16 mouse cellular contexts compared by ENCODE assay signal in the genomic region with DNA sequence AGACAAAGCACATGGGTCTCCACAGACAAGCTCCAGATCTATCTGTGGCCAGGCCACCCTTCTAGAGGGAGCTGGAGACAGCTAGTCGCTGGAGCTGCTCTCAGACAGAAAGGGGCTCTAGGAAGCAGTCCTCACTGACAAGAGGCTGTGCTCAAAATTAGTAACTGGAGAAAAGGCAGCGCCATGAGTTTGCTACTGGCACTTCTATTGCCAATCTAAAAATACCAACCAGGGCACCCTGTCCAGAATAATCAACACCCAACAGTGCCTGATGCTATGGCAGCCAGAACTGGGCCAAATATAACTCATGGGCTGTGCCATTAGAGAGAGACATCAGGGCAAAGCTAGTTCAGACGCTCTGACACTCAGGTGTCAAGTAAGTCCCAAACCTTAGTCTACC. TPM values are rescaled to one million over a fixed set of nuclear protein-coding genes. Genes with fewer than 3 reads are reported as not detected.
DNase-seq lines count a peak whose midpoint lies in the region; ATAC-seq and TF ChIP-seq lines count a peak whose summit lies in the region.
"Had no signal": no experiment of that assay in that cellular context is flagged by ENCODE, and none has a peak within 500 bp of the region (broad histone marks: within the 10 kb centered on the region; RNA-seq: fewer than 3 reads in every experiment).

No protein-coding gene starts in this region.

- H3K27me3 ChIP-seq in myocyte (ENCODE audit: control insufficient read depth, insufficient read depth, insufficient read length) = no peaks in the 10 kb centered on the region
- H3K27me3 ChIP-seq in midbrain, embryonic 15.5 days (replicated peaks) = no peaks in the 10 kb centered on the region
- H3K27me3 ChIP-seq: CH12.LX; embryonic facial prominence, embryonic 12.5 days; liver, embryonic 12.5 days; midbrain, embryonic 12.5 days; neural tube, embryonic 12.5 days; Patski had no signal

- no peak for ATAC-seq in midbrain, embryonic 15.5 days (replicated peaks)
- ATAC-seq: liver, embryonic 12.5 days; Patski had no signal

- H3ac ChIP-seq in myocyte (ENCODE audit: control insufficient read depth, insufficient read length) = no peak overlapping the region

- no peak overlapping the region for H3K27ac ChIP-seq in midbrain, embryonic 15.5 days
- H3K27ac ChIP-seq: embryonic facial prominence, embryonic 12.5 days; forebrain, embryonic 10.5 days; liver, embryonic 12.5 days; midbrain, embryonic 12.5 days; neural tube, embryonic 12.5 days had no signal

- no peak overlapping the region for H3K9ac ChIP-seq in midbrain, embryonic 15.5 days
- H3K9ac ChIP-seq: embryonic facial prominence, embryonic 12.5 days; liver, embryonic 12.5 days; midbrain, embryonic 12.5 days; neural tube, embryonic 12.5 days had no signal

- DNase-seq in heart, adult 11 months = peak; percentile 97
- no peak for DNase-seq in heart, postnatal 25 days (ENCODE audit: low spot score)
- DNase-seq in gastrocnemius, postnatal 14 days = peak; percentile 23
- DNase-seq in heart, adult 9 months (ENCODE audit: low spot score in 2 of 2) = peak; percentile 75 to 77
- no peak for DNase-seq in layer of hippocampus, adult 11-12 months (ENCODE audit: low spot score)
- DNase-seq: kidney, postnatal 10 days; retina, postnatal 1 day had no signal

- peaks cover 43% of the 10 kb centered on the region for H3K36me3 ChIP-seq in myocyte (ENCODE audit: control insufficient read depth, insufficient read depth)
- peaks cover 48% of the 10 kb centered on the region for H3K36me3 ChIP-seq in midbrain, embryonic 15.5 days (replicated peaks)

- peaks cover 17% of the 10 kb centered on the region for H3K79me2 ChIP-seq in myocyte (ENCODE audit: control insufficient read depth, insufficient read depth)

- intact Hi-C loops in heart, postnatal 25 days (cut with DNase I) = no loop called here
- intact Hi-C loops in gastrocnemius, postnatal 14 days (cut with DNase I; ENCODE audit: low total_unique reads) = no loop called here

- H3K4me3 ChIP-seq in myocyte = no peak overlapping the region
- H3K4me3 ChIP-seq in midbrain, embryonic 15.5 days = no peak overlapping the region
- H3K4me3 ChIP-seq: embryonic facial prominence, embryonic 12.5 days; forebrain, embryonic 10.5 days; liver, embryonic 12.5 days; midbrain, embryonic 12.5 days; neural tube, embryonic 12.5 days had no signal

- WGBS in midbrain, embryonic 15.5 days = 93% methylated on average over 3 of the region's 3 CpGs

- no peak for TF ChIP-seq POLR2A in myocyte (IDR thresholded peaks at IDR 0.05; ENCODE audit: insufficient read length, low read depth)

- 0 out of 2 replicates have a peak, but pooled peaks cover 3% of the 10 kb centered on the region for H3K4me1 ChIP-seq in midbrain, embryonic 15.5 days
- H3K4me1 ChIP-seq: embryonic facial prominence, embryonic 12.5 days; forebrain, embryonic 10.5 days; midbrain, embryonic 12.5 days; neural tube, embryonic 12.5 days had no signal

- peak overlapping the region; percentile 14 for H3K4me2 ChIP-seq in myocyte (ENCODE audit: low read depth)
- H3K4me2 ChIP-seq in midbrain, embryonic 15.5 days = no peak overlapping the region
- H3K4me2 ChIP-seq: embryonic facial prominence, embryonic 12.5 days; liver, embryonic 12.5 days; midbrain, embryonic 12.5 days; neural tube, embryonic 12.5 days had no signal

- H3K9me3 ChIP-seq in midbrain, embryonic 15.5 days = no peaks in the 10 kb centered on the region
- H3K9me3 ChIP-seq: embryonic facial prominence, embryonic 12.5 days; forebrain, embryonic 10.5 days; liver, embryonic 12.5 days; midbrain, embryonic 12.5 days; neural tube, embryonic 12.5 days had no signal

TF ChIP-seq in myocyte, 11 proteins besides CTCF, POLR2A, EP300 and RAD21:
- TF ChIP-seq E2F4 (IDR thresholded peaks at IDR 0.05; ENCODE audit: insufficient read depth) = no peak
- TF ChIP-seq TCF12 (IDR thresholded peaks at IDR 0.05; ENCODE audit: insufficient read depth, poor library complexity, severe bottlenecking) = no peak
- TF ChIP-seq CEBPB (IDR thresholded peaks at IDR 0.05; ENCODE audit: insufficient read depth, poor library complexity, severe bottlenecking) = no peak
- no peak for TF ChIP-seq USF1 (IDR thresholded peaks at IDR 0.05; ENCODE audit: low read depth)
- TF ChIP-seq POLR2AphosphoS2 (IDR thresholded peaks at IDR 0.05; ENCODE audit: insufficient read length, low read depth) = no peak
- no peak for TF ChIP-seq SRF (IDR thresholded peaks at IDR 0.05; ENCODE audit: control insufficient read depth, insufficient read length, low read depth)
- TF ChIP-seq TCF3 (IDR thresholded peaks at IDR 0.05; ENCODE audit: insufficient read length, low read depth) = no peak
- TF ChIP-seq MYOD1 (IDR thresholded peaks at IDR 0.05; ENCODE audit: control insufficient read depth in 1 of 3, insufficient read length in 2 of 3, low read depth in 2 of 3) = no peak
- no peak for TF ChIP-seq REST (IDR thresholded peaks at IDR 0.05; ENCODE audit: insufficient read depth, insufficient read length)
- no peak for TF ChIP-seq MAX (IDR thresholded peaks at IDR 0.05; ENCODE audit: low read depth)
- no peak for TF ChIP-seq MYOG (IDR thresholded peaks at IDR 0.05; ENCODE audit: control insufficient read depth in 1 of 3, insufficient read depth in 1 of 3, insufficient read length in 2 of 3, low read depth in 2 of 3)

RNA-seq across cellular contexts. Expression of a gene that starts 7.2 kb away (rescaled TPM):
- total RNA-seq in heart, postnatal 25 days (2021) = 100 to 1,000 TPM; 689 to 706 TPM
- 100 to 1,000 TPM; 292 to 356 TPM for total RNA-seq in gastrocnemius, postnatal 14 days (2021)
- 75.8 TPM for polyA plus RNA-seq in myocyte (2012; fragmentation: generic; extraction: Trizol)
- polyA plus RNA-seq in midbrain, embryonic 15.5 days (2015; fragmentation: Nextera tagmentation; extraction: Ambion mirVana) = 101 and 104 TPM in 2 replicates

RNA-seq across cellular contexts. Expression of a gene that starts 28.6 kb away (rescaled TPM):
- 10 to 100 TPM; 23.8 to 26.4 TPM for total RNA-seq in heart, postnatal 25 days (2021)
- 1 to 10 TPM; 3.2 to 3.4 TPM for total RNA-seq in gastrocnemius, postnatal 14 days (2021)
- 3.7 TPM for polyA plus RNA-seq in myocyte (2012; fragmentation: generic; extraction: Trizol)
- polyA plus RNA-seq in midbrain, embryonic 15.5 days (2015; fragmentation: Nextera tagmentation; extraction: Ambion mirVana) = 9.5 and 9.7 TPM in 2 replicates

RNA-seq across cellular contexts. Expression of a gene that starts 28.7 kb away (rescaled TPM):
- total RNA-seq in heart, postnatal 25 days (2021) = 1 to 10 TPM; 6.9 to 8.0 TPM
- total RNA-seq in gastrocnemius, postnatal 14 days (2021) = 1 to 10 TPM; 4.4 to 5.1 TPM
- polyA plus RNA-seq in myocyte (2012; fragmentation: generic; extraction: Trizol) = 11.0 TPM
- polyA plus RNA-seq in midbrain, embryonic 15.5 days (2015; fragmentation: Nextera tagmentation; extraction: Ambion mirVana) = 43.3 and 48.3 TPM in 2 replicates

RNA-seq across cellular contexts. Expression of a gene that starts 39.2 kb away (rescaled TPM):
- 10 to 100 TPM; 79.5 to 97.6 TPM for total RNA-seq in heart, postnatal 25 days (2021)
- total RNA-seq in gastrocnemius, postnatal 14 days (2021) = 10 to 100 TPM; 43.4 to 48.8 TPM
- polyA plus RNA-seq in myocyte (2012; fragmentation: generic; extraction: Trizol) = 77.2 TPM
- polyA plus RNA-seq in midbrain, embryonic 15.5 days (2015; fragmentation: Nextera tagmentation; extraction: Ambion mirVana) = 20.2 and 22.7 TPM in 2 replicates

RNA-seq across cellular contexts. Expression of a gene that starts 43.3 kb away (rescaled TPM):
- 10 to 100 TPM; 36.4 to 39.3 TPM for total RNA-seq in heart, postnatal 25 days (2021)
- 10 to 100 TPM; 22.1 to 23.8 TPM for total RNA-seq in gastrocnemius, postnatal 14 days (2021)
- polyA plus RNA-seq in myocyte (2012; fragmentation: generic; extraction: Trizol) = 49.9 TPM
- polyA plus RNA-seq in midbrain, embryonic 15.5 days (2015; fragmentation: Nextera tagmentation; extraction: Ambion mirVana) = 12.8 and 16.5 TPM in 2 replicates

Comparison
In these comparisons a context has a peak if more than half of its experiments do, and no peak if none do; other contexts are left out.
1. DNase-seq: peak in heart, adult 11 months (single experiment), gastrocnemius, postnatal 14 days (single experiment) and heart, adult 9 months (2 of 2); none in heart, postnatal 25 days (single experiment) and layer of hippocampus, adult 11-12 months (single experiment).
2. RNA of a gene that starts 28.6 kb away (total RNA-seq): 23.8 to 26.4 TPM in heart, postnatal 25 days; 3.2 to 3.4 TPM in gastrocnemius, postnatal 14 days; every median in the first group is over 4 times any median in the second.